Comparison of ENCODE assay signal across 1 mouse cellular context in the genomic region with DNA sequence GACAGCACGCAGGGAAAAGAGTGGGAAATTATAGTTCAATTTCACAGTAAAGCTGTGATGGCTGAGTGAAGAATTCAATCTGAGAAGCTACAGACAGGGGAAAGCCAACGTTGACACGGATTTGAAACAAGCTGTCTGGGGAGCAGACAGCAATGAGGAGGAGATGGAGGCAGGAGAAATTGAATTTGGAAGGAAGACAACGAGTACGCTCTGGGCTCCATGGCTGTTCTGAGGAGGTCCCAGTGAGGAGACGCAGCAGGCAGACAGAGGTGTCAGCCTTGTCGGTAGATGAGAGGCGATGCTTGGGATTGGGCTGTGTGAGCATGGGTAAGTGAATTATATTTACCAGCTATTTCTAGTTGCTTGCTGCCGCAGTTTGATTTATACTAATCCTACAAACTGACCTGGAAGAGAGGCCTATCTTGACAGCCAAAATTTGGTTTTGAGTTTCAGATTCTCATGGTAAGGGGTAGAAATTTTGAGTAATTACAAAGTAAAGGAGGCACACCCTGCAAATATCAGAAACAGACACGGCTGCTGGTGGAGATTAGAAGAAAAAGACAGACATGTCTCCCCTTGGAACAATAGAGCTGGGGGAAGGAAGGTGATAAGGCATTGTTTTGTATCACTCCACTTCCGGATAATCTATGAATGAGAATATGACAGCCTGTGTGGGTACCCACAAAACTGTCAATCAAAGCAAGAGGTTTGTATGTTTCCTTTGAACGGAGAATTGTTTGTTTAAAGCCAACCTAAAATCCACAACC.
A peak's percentile ranks its signal among the peaks of the same experiment; 100 is the strongest.
TF ChIP-seq lines count a peak whose summit lies in the region.

No protein-coding gene starts in this region.

TF ChIP-seq in MEL, 35 proteins besides CTCF, POLR2A, EP300 and RAD21:
- TF ChIP-seq GATA1 (IDR thresholded peaks at IDR 0.05; ENCODE audit: low read depth, low read length) (peak; percentile 83), ETS1 (IDR thresholded peaks at IDR 0.05; ENCODE audit: low read depth, low read length) (peak; percentile 58), TCF12 (IDR thresholded peaks at IDR 0.05; ENCODE audit: low read depth, low read length) (peak; percentile 89), USF2 (IDR thresholded peaks at IDR 0.05; ENCODE audit: borderline replicate concordance in 1 of 2, insufficient read depth in 1 of 2, low read depth in 1 of 2, low read length in 2 of 2) (no peak), MYC (IDR thresholded peaks at IDR 0.05; ENCODE audit: low read depth, low read length) (0 out of 2 replicates have a peak, but pooled peaks have one; percentile 22), USF1 (IDR thresholded peaks at IDR 0.05; ENCODE audit: low read depth, low read length) (no peak), TAL1 (IDR thresholded peaks at IDR 0.05; ENCODE audit: low read length) (peak; percentile 60), POLR2AphosphoS2 (IDR thresholded peaks at IDR 0.05; ENCODE audit: low read length) (no peak), MAZ (IDR thresholded peaks at IDR 0.05; ENCODE audit: low read depth, low read length) (0 out of 2 replicates have a peak, but pooled peaks have one; percentile 31), RCOR1 (IDR thresholded peaks at IDR 0.05; ENCODE audit: low read depth, low read length) (peak; percentile 93), MXI1 (IDR thresholded peaks at IDR 0.05; ENCODE audit: low read depth, low read length) (no peak; the same call in 1 of the 2 replicates), MAX (IDR thresholded peaks at IDR 0.05; ENCODE audit: low read length) (no peak), BHLHE40 (IDR thresholded peaks at IDR 0.05; ENCODE audit: borderline replicate concordance, low read depth, low read length) (peak; percentile 44; the same call in 1 of the 2 replicates), ELF1 (IDR thresholded peaks at IDR 0.05; ENCODE audit: low read depth, low read length) (peak; percentile 36; the same call in 1 of the 2 replicates), MAFK (IDR thresholded peaks at IDR 0.05; ENCODE audit: borderline replicate concordance, low read depth, low read length) (no peak), MEF2A (IDR thresholded peaks at IDR 0.05; ENCODE audit: extremely low read depth, insufficient replicate concordance, low read depth, low read length, poor library complexity, severe bottlenecking) (no peak), JUND (IDR thresholded peaks at IDR 0.05; ENCODE audit: low read depth, low read length) (no peak)
